ENCODE assay signal across 10 mouse cellular contexts in the genomic region with DNA sequence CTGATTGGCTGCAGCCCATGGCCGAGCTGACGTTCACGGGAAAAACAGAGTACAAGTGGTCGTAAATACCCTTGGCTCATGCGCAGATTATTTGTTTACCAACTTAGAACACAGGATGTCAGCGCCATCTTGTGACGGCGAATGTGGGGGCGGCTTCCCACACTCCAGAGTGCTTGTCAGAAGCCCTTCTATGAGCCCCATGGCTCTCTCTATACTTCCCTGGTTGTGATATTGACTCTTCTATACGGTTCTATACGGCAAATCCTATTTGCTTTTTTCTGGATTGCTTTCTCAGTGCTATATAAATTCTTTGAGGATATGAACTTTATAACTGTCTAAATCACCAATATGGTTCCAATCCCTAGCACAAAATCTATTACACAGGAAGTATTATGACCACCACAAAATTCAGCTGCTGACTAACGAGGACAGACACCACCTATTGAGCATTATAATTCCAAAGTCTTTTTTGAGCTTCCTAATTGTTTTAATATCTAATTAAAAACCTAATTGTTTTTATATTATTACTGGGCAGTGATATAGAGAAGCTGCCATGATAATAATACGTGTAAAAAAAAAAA. TPM values are rescaled to one million over a fixed set of nuclear protein-coding genes. Genes with fewer than 3 reads are reported as not detected.
A peak's percentile ranks its signal among the peaks of the same experiment; 100 is the strongest.
DNase-seq lines count a peak whose midpoint lies in the region; ATAC-seq lines count a peak whose summit lies in the region.
"Had no signal": no experiment of that assay in that cellular context is flagged by ENCODE, and none has a peak within 500 bp of the region (broad histone marks: within the 10 kb centered on the region; RNA-seq: fewer than 3 reads in every experiment).

No protein-coding gene starts in this region.

- H3K4me3 ChIP-seq in lung, embryonic 15.5 days = no peak overlapping the region
- no peak overlapping the region for H3K4me3 ChIP-seq in liver, embryonic 16.5 days (ENCODE audit: low read depth, low read length)
- H3K4me3 ChIP-seq: heart, embryonic 15.5 days; myocyte had no signal

- ATAC-seq in lung, embryonic 15.5 days (ENCODE audit: borderline replicate concordance, extremely low read depth, low FRiP score, low TSS enrichment) = no peak
- peak; percentile 58; the same call in 1 of the 2 replicates for ATAC-seq in liver, embryonic 16.5 days (ENCODE audit: low read depth)

- 0 out of 2 replicates have a peak, but pooled peaks cover 5% of the 10 kb centered on the region for H3K4me1 ChIP-seq in lung, embryonic 15.5 days
- no peaks in the 10 kb centered on the region for H3K4me1 ChIP-seq in liver, embryonic 16.5 days (ENCODE audit: control insufficient read depth, low read depth, low read length)
- H3K4me1 ChIP-seq: heart, embryonic 15.5 days had no signal

- H3K9ac ChIP-seq in lung, embryonic 15.5 days = no peak overlapping the region
- H3K9ac ChIP-seq in liver, embryonic 16.5 days (ENCODE audit: low read depth, low read length) = no peak overlapping the region
- H3K9ac ChIP-seq: heart, embryonic 15.5 days had no signal

- no peaks in the 10 kb centered on the region for H3K27me3 ChIP-seq in lung, embryonic 15.5 days
- no peaks in the 10 kb centered on the region for H3K27me3 ChIP-seq in liver, embryonic 16.5 days (ENCODE audit: control insufficient read depth, insufficient read depth, low read depth, low read length)
- H3K27me3 ChIP-seq: heart, embryonic 15.5 days had no signal

- H3K9me3 ChIP-seq in lung, embryonic 15.5 days = no peaks in the 10 kb centered on the region
- H3K9me3 ChIP-seq in liver, embryonic 16.5 days (replicated peaks; ENCODE audit: control insufficient read depth, low read length) = no peaks in the 10 kb centered on the region
- H3K9me3 ChIP-seq: heart, embryonic 15.5 days had no signal

- peak overlapping the region; percentile 63 for H3K27ac ChIP-seq in lung, embryonic 15.5 days
- no peak overlapping the region for H3K27ac ChIP-seq in liver, embryonic 16.5 days (ENCODE audit: low read length)
- H3K27ac ChIP-seq: heart, embryonic 15.5 days had no signal

- no peaks in the 10 kb centered on the region for H3K36me3 ChIP-seq in lung, embryonic 15.5 days
- no peaks in the 10 kb centered on the region for H3K36me3 ChIP-seq in liver, embryonic 16.5 days (ENCODE audit: control insufficient read depth, insufficient read depth)
- H3K36me3 ChIP-seq: heart, embryonic 15.5 days had no signal

- DNase-seq in adrenal gland, postnatal 14 days = peak; percentile 4
- DNase-seq in adrenal gland, adult 2 months = no peak
- no peak for DNase-seq in lung, postnatal 25 days (ENCODE audit: low spot score)
- peak; percentile 67 for DNase-seq in T-cell, adult 2 months (ENCODE audit: low spot score)
- no peak for DNase-seq in adrenal gland, postnatal 25 days
- no peak for DNase-seq in gastrocnemius, adult 18-20 months (ENCODE audit: low spot score)

- no peak overlapping the region for H3K4me2 ChIP-seq in lung, embryonic 15.5 days
- no peak overlapping the region for H3K4me2 ChIP-seq in liver, embryonic 16.5 days (ENCODE audit: low read depth, low read length)
- H3K4me2 ChIP-seq: heart, embryonic 15.5 days had no signal

- WGBS in lung, embryonic 15.5 days = 70% methylated on average over 8 of the region's 13 CpGs
- 66% methylated on average over 8 of the region's 13 CpGs for WGBS in liver, embryonic 16.5 days (ENCODE audit: insufficient replicate concordance)

RNA-seq across cellular contexts. Expression of gene Slc15a2, which starts 14.5 kb away (rescaled TPM):
- total RNA-seq in adrenal gland, postnatal 14 days (2021) = 2.6 and 5.3 TPM in 2 replicates
- 1 to 10 TPM; 4.1 to 5.3 TPM for total RNA-seq in adrenal gland, adult 2 months (2021)
- 0.20 TPM in 1 of 2 replicates, not detected in the other for polyA plus RNA-seq in adrenal gland, adult 2 months (2012; rRNA removed)
- 41.7 and 42.8 TPM in 2 replicates for polyA plus RNA-seq in lung, embryonic 15.5 days (2015; fragmentation: Nextera tagmentation; extraction: Ambion mirVana)
- polyA plus RNA-seq in liver, embryonic 16.5 days (2015; fragmentation: Nextera tagmentation; extraction: Ambion mirVana) = 1.8 and 2.7 TPM in 2 replicates
- 1.1 and 1.7 TPM in 2 replicates for total RNA-seq in adrenal gland, postnatal 25 days (2021)
- 1 to 10 TPM; 1.5 to 2.2 TPM for total RNA-seq in gastrocnemius, adult 18-20 months (2021)
- polyA plus RNA-seq: myocyte had no signal

RNA-seq across cellular contexts. Expression of gene Iqcb1, which starts 57.9 kb away (rescaled TPM):
- 15.3 and 17.5 TPM in 2 replicates for total RNA-seq in adrenal gland, postnatal 14 days (2021)
- total RNA-seq in adrenal gland, adult 2 months (2021) = 10 to 100 TPM; 13.8 to 18.2 TPM
- 0.26 and 1.1 TPM in 2 replicates for polyA plus RNA-seq in adrenal gland, adult 2 months (2012; rRNA removed)
- polyA plus RNA-seq in lung, embryonic 15.5 days (2015; fragmentation: Nextera tagmentation; extraction: Ambion mirVana) = 30.2 and 32.2 TPM in 2 replicates
- 7.4 and 9.0 TPM in 2 replicates for polyA plus RNA-seq in liver, embryonic 16.5 days (2015; fragmentation: Nextera tagmentation; extraction: Ambion mirVana)
- total RNA-seq in adrenal gland, postnatal 25 days (2021) = 18.6 and 19.5 TPM in 2 replicates
- total RNA-seq in gastrocnemius, adult 18-20 months (2021) = 1 to 10 TPM; 6.1 to 6.6 TPM

Comparison
In these comparisons a context has a peak if more than half of its experiments do, and no peak if none do; other contexts are left out.
1. DNase-seq: peak in adrenal gland, postnatal 14 days (single experiment) and T-cell, adult 2 months (single experiment); none in adrenal gland, adult 2 months (single experiment), lung, postnatal 25 days (single experiment), adrenal gland, postnatal 25 days (single experiment) and gastrocnemius, adult 18-20 months (single experiment).